Mouse (Mus musculus): ENCODE measurements around the gene Itpk1. TPM values are rescaled to one million over a fixed set of nuclear protein-coding genes. Genes with fewer than 3 reads are reported as not detected.
"Not testable (repeated sequence)": the region's sequence is repeated elsewhere in the genome, so short reads cannot be mapped to it uniquely, and the experiment has no call there.

Gene Itpk1
- polyA plus RNA-seq, 1 experiment from 2014 or later, result 5.5 TPM

DNA sequence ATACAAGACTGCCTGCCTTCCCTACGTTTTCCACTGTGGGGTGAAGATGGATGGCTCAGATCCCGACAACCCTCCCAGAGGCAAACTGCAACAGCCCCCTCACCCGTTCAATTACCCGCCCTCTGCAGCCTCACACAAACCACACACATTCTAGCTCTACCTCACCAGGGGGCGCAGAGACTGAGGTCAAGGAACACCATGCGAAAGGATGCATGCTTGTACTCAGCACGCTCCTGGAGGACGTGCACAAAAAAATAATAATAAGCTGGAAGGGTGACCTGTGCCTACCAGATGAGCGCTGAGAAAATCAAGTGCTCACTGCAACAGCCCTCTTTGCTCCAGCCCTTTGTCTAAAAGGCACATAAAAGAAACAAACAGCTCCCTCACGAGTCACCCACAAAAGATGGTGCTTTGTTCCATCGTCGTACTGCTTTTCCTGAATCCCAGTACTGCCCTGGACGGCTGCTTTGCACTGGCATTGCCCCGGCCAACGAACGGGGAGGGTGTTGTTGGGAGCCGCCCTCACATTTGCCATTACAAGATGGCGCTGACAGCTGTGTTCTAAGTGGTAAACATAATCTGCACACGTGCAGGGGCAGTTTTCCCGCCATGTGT, 70.2 kb downstream of the Itpk1 start:
- ATAC-seq (ENCODE audit: insufficient number of reproducible peaks, low FRiP score), result no peak
- Histone ChIP-seq H3K4me2 (no peak overlapping the region), H3K9ac (no peak overlapping the region), H3K27ac (ENCODE audit: poor library complexity, severe bottlenecking) (no peak overlapping the region), H3K4me1 (replicated peaks) (0 out of 2 replicates have a peak, but pooled peaks cover 4% of the 10 kb centered on the region), H3K4me3 (no peak overlapping the region), H3K9me3 (replicated peaks) (no peaks in the 10 kb centered on the region), H3K36me3 (no peaks in the 10 kb centered on the region), H3K27me3 (replicated peaks) (no peaks in the 10 kb centered on the region)
- 76% methylated on average over 19 of the region's 20 CpGs for WGBS

DNA sequence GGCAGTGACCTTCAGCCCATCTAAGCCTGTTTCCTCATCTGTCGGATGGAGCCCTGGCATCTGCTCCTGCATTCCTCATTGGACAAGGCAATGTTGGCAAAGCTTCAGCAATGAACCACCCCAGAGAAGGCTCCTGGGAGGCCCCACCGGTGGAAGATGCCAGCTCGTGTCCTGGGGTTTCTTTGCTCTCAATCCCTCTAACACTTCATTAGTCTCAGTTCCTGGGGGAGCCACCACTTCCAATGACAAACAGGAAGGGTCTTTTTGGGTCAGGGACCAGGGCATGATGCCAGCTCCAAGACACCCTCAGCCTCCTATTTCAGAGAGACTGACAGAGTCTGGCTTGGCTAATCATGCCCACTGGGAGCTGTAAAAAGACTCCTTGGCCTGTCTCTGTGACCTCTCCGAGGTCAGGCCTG, 71.6 kb downstream of the Itpk1 start:
- no peak overlapping the region for H3K9ac ChIP-seq
- no peak overlapping the region for H3K27ac ChIP-seq (ENCODE audit: poor library complexity, severe bottlenecking)
- no peak for ATAC-seq (ENCODE audit: insufficient number of reproducible peaks, low FRiP score)
- no peak overlapping the region for H3K4me2 ChIP-seq
- H3K4me3 ChIP-seq, result no peak overlapping the region
- H3K36me3 ChIP-seq, result no peaks in the 10 kb centered on the region
- 0 out of 2 replicates have a peak, but pooled peaks cover 4% of the 10 kb centered on the region for H3K4me1 ChIP-seq (replicated peaks)
- WGBS, result 71% methylated on average over 4 of the region's 4 CpGs
- no peaks in the 10 kb centered on the region for H3K9me3 ChIP-seq (replicated peaks)
- no peaks in the 10 kb centered on the region for H3K27me3 ChIP-seq (replicated peaks)

DNA sequence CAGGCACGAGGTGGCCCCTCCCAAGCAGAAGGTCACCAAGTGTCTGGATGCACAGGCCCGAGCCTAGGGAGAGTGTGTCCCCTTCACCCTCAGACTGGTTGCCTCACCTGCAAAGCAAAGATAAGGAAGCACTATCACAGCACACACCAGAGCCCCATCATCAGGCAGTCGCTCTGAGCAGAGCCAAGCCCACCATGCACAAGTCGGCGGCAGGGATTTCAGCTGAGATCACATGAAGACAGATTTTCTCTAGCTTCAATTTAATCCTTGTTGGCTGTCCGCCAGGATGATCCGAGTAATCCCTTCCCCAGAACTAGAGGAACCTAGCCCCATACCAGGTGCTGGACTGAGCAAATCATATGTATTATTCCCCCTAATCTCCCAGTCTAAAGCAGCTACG, 73.0 kb downstream of the Itpk1 start:
- Histone ChIP-seq H3K36me3 (no peaks in the 10 kb centered on the region), H3K27me3 (replicated peaks) (no peaks in the 10 kb centered on the region), H3K9me3 (replicated peaks) (no peaks in the 10 kb centered on the region), H3K4me2 (no peak overlapping the region), H3K4me1 (replicated peaks) (0 out of 2 replicates have a peak, but pooled peaks cover 4% of the 10 kb centered on the region), H3K9ac (no peak overlapping the region), H3K27ac (ENCODE audit: poor library complexity, severe bottlenecking) (no peak overlapping the region), H3K4me3 (no peak overlapping the region)
- ATAC-seq (ENCODE audit: insufficient number of reproducible peaks, low FRiP score), result no peak
- WGBS, result 55% methylated on average over 8 of the region's 8 CpGs

- ATAC-seq (ENCODE audit: insufficient number of reproducible peaks, low FRiP score), result not testable (repeated sequence)
These were observed 74.3 kb downstream of the Itpk1 start for GRCm38 (mm10) chr12:102630471-102630870.

GRCm38 (mm10) chr12:102628221-102628620, 76.5 kb downstream of the Itpk1 start:
- Histone ChIP-seq H3K36me3 (no peaks in the 10 kb centered on the region), H3K27ac (ENCODE audit: poor library complexity, severe bottlenecking) (no peak overlapping the region), H3K9me3 (replicated peaks) (no peaks in the 10 kb centered on the region), H3K4me2 (no peak overlapping the region), H3K9ac (no peak overlapping the region), H3K4me3 (no peak overlapping the region), H3K27me3 (replicated peaks) (no peaks in the 10 kb centered on the region), H3K4me1 (replicated peaks) (0 out of 2 replicates have a peak, but pooled peaks cover 4% of the 10 kb centered on the region)
- no peak for ATAC-seq (ENCODE audit: insufficient number of reproducible peaks, low FRiP score)
- WGBS, result 66% methylated on average over 9 of the region's 9 CpGs

More at GRCm38 (mm10) chr12:102630471-102630870, 74.3 kb downstream of the Itpk1 start:
- not testable (repeated sequence) for H3K4me1 ChIP-seq (replicated peaks); H3K27me3 ChIP-seq (replicated peaks); H3K9me3 ChIP-seq (replicated peaks); H3K9ac ChIP-seq; H3K36me3 ChIP-seq; H3K27ac ChIP-seq (ENCODE audit: poor library complexity, severe bottlenecking); H3K4me3 ChIP-seq; H3K4me2 ChIP-seq
- WGBS, result 88% methylated on average over 9 of the region's 9 CpGs

- no peak overlapping the region for H3K4me3 ChIP-seq
- H3K4me1 ChIP-seq (replicated peaks), result peaks cover 9% of the 10 kb centered on the region
- no peak overlapping the region for H3K4me2 ChIP-seq
- no peaks in the 10 kb centered on the region for H3K27me3 ChIP-seq (replicated peaks)
- H3K36me3 ChIP-seq, result no peaks in the 10 kb centered on the region
- H3K9ac ChIP-seq, result no peak overlapping the region
- WGBS, result 89% methylated on average over 5 of the region's 5 CpGs
- H3K27ac ChIP-seq (ENCODE audit: poor library complexity, severe bottlenecking), result no peak overlapping the region
- ATAC-seq (ENCODE audit: insufficient number of reproducible peaks, low FRiP score), result no peak
- H3K9me3 ChIP-seq (replicated peaks), result no peaks in the 10 kb centered on the region
These were observed 77.2 kb downstream of the Itpk1 start for GRCm38 (mm10) chr12:102627545-102627944.

- H3K27ac ChIP-seq (ENCODE audit: poor library complexity, severe bottlenecking), result no peak overlapping the region
- H3K9ac ChIP-seq, result no peak overlapping the region
- H3K4me3 ChIP-seq, result no peak overlapping the region
- no peak for ATAC-seq (ENCODE audit: insufficient number of reproducible peaks, low FRiP score)
- peaks cover 16% of the 10 kb centered on the region for H3K4me1 ChIP-seq (replicated peaks)
- no peaks in the 10 kb centered on the region for H3K9me3 ChIP-seq (replicated peaks)
- H3K27me3 ChIP-seq (replicated peaks), result no peaks in the 10 kb centered on the region
- no peaks in the 10 kb centered on the region for H3K36me3 ChIP-seq
- no peak overlapping the region for H3K4me2 ChIP-seq
- 64% methylated on average over 7 of the region's 7 CpGs for WGBS
These were observed 77.9 kb downstream of the Itpk1 start for GRCm38 (mm10) chr12:102626841-102627240.

- Histone ChIP-seq H3K27ac (ENCODE audit: poor library complexity, severe bottlenecking) (no peak overlapping the region), H3K4me3 (no peak overlapping the region), H3K9ac (no peak overlapping the region), H3K9me3 (replicated peaks) (no peaks in the 10 kb centered on the region), H3K36me3 (no peaks in the 10 kb centered on the region), H3K27me3 (replicated peaks) (no peaks in the 10 kb centered on the region), H3K4me1 (replicated peaks) (peaks cover 12% of the 10 kb centered on the region), H3K4me2 (no peak overlapping the region)
- WGBS, result 81% methylated on average over 6 of the region's 6 CpGs
- no peak for ATAC-seq (ENCODE audit: insufficient number of reproducible peaks, low FRiP score)
These were observed 79.0 kb downstream of the Itpk1 start for GRCm38 (mm10) chr12:102625717-102626116.

DNA sequence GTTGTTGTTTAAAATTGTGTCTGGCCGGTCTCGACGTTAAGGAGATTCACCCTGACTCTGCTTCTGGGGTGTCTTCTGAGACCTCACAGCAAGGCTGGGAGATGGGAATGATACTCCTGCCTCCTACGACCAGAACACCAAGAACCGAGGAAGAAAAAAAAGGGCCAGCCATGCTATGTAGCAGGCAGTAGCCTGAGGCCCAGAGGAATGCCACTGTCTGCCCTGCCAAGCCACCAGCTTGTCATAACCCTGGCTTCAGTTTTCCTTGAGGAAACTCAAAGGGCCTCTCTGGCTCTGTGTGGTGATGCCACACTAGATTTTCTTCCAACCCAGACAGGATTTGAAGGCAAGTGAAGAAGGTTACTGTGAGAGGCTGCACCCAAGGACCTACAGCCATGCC, 79.6 kb downstream of the Itpk1 start:
- Histone ChIP-seq H3K9ac (no peak overlapping the region), H3K4me1 (replicated peaks) (peaks cover 12% of the 10 kb centered on the region), H3K27ac (ENCODE audit: poor library complexity, severe bottlenecking) (no peak overlapping the region), H3K4me3 (no peak overlapping the region), H3K36me3 (no peaks in the 10 kb centered on the region), H3K4me2 (no peak overlapping the region), H3K27me3 (replicated peaks) (no peaks in the 10 kb centered on the region), H3K9me3 (replicated peaks) (no peaks in the 10 kb centered on the region)
- 80% methylated on average over 5 of the region's 5 CpGs for WGBS
- ATAC-seq (ENCODE audit: insufficient number of reproducible peaks, low FRiP score), result no peak

DNA sequence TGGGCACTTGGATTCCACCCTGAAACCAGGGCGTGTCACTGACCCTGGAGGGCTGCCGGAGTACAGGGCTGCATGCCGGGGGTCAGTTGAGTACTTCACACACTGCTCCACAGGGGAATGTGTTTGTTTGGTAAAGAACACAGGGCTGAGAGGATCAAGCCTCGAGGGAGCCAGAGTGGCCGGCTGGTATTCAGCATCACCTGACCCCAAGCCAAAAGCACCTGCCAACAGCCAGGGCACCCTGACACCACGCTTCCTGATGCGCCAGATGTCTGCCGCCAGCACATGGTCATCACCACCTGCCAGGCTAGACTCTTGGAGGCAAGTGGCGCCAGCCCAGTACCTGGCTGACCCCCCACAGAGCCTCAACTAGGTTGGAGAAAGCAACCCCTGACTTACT, 80.9 kb downstream of the Itpk1 start:
- H3K36me3 ChIP-seq, result no peaks in the 10 kb centered on the region
- no peak overlapping the region for H3K4me2 ChIP-seq
- no peak overlapping the region for H3K4me3 ChIP-seq
- H3K9me3 ChIP-seq (replicated peaks), result no peaks in the 10 kb centered on the region
- H3K27ac ChIP-seq (ENCODE audit: poor library complexity, severe bottlenecking), result no peak overlapping the region
- peaks cover 12% of the 10 kb centered on the region for H3K4me1 ChIP-seq (replicated peaks)
- WGBS, result 81% methylated on average over 9 of the region's 9 CpGs
- no peaks in the 10 kb centered on the region for H3K27me3 ChIP-seq (replicated peaks)
- H3K9ac ChIP-seq, result no peak overlapping the region
- ATAC-seq (ENCODE audit: insufficient number of reproducible peaks, low FRiP score), result no peak

- WGBS, result 57% methylated on average over 12 of the region's 12 CpGs
- Histone ChIP-seq H3K9ac (no peak overlapping the region), H3K36me3 (no peaks in the 10 kb centered on the region), H3K9me3 (replicated peaks) (no peaks in the 10 kb centered on the region), H3K4me1 (replicated peaks) (peaks cover 13% of the 10 kb centered on the region), H3K4me2 (no peak overlapping the region), H3K27me3 (replicated peaks) (no peaks in the 10 kb centered on the region), H3K4me3 (no peak overlapping the region), H3K27ac (ENCODE audit: poor library complexity, severe bottlenecking) (no peak overlapping the region)
- no peak for ATAC-seq (ENCODE audit: insufficient number of reproducible peaks, low FRiP score)
These were observed 82.4 kb downstream of the Itpk1 start for GRCm38 (mm10) chr12:102622302-102622842.

GRCm38 (mm10) chr12:102621811-102622210, 82.9 kb downstream of the Itpk1 start:
- no peaks in the 10 kb centered on the region for H3K27me3 ChIP-seq (replicated peaks)
- H3K9ac ChIP-seq, result no peak overlapping the region
- H3K9me3 ChIP-seq (replicated peaks), result no peaks in the 10 kb centered on the region
- no peak overlapping the region for H3K27ac ChIP-seq (ENCODE audit: poor library complexity, severe bottlenecking)
- peaks cover 18% of the 10 kb centered on the region for H3K4me1 ChIP-seq (replicated peaks)
- H3K36me3 ChIP-seq, result no peaks in the 10 kb centered on the region
- H3K4me3 ChIP-seq, result no peak overlapping the region
- WGBS, result 87% methylated on average over 4 of the region's 4 CpGs
- no peak overlapping the region for H3K4me2 ChIP-seq
- no peak for ATAC-seq (ENCODE audit: insufficient number of reproducible peaks, low FRiP score)

Measured in heart, embryonic 12.5 days (tissue).